Mouse (Mus musculus): Measurements from ENCODE around the gene Fam228a. TPM values are rescaled to one million over a fixed set of nuclear protein-coding genes. Genes with fewer than 3 reads are reported as not detected.
"Not testable (repeated sequence)": the region's sequence is repeated elsewhere in the genome, so short reads cannot be mapped to it uniquely, and the experiment has no call there.

The Fam228a gene
- 1 to 10 TPM; 1.6 to 3.0 TPM for total RNA-seq (2021)

- no peak for DNase-seq (ENCODE audit: low spot score in 2 of 2)
- intact Hi-C loops (cut with DNase I), result no loop called here
Observed at GRCm38 (mm10) chr12:4738031-4738576, at the start of gene Fam228a. Fam228a (minus strand) TSS chr12:4738430.

- intact Hi-C loops (cut with DNase I), result no loop called here
- no peak for DNase-seq (ENCODE audit: low spot score in 2 of 2)
Observed at GRCm38 (mm10) chr12:4784466-4784865, 46.2 kb upstream of the Fam228a start.

GRCm38 (mm10) chr12:4783598-4783997, 45.4 kb upstream of the Fam228a start:
- intact Hi-C loops (cut with DNase I), result no loop called here
- no peak for DNase-seq (ENCODE audit: low spot score in 2 of 2)

- intact Hi-C loops (cut with DNase I); DNase-seq (ENCODE audit: low spot score in 2 of 2): not testable (repeated sequence)
Observed at GRCm38 (mm10) chr12:4781725-4782404, 43.6 kb upstream of the Fam228a start.

- DNase-seq (ENCODE audit: low spot score in 2 of 2), result no peak
- intact Hi-C loops (cut with DNase I), result no loop called here
Observed at GRCm38 (mm10) chr12:4781270-4781669, 43.0 kb upstream of the Fam228a start.

GRCm38 (mm10) chr12:4780245-4780644, 42.0 kb upstream of the Fam228a start:
- intact Hi-C loops (cut with DNase I), result no loop called here
- DNase-seq (ENCODE audit: low spot score in 2 of 2), result no peak

- no peak for DNase-seq (ENCODE audit: low spot score in 2 of 2)
Observed at GRCm38 (mm10) chr12:4777734-4778133, 39.5 kb upstream of the Fam228a start.

GRCm38 (mm10) chr12:4775588-4775949, 37.3 kb upstream of the Fam228a start:
- no peak for DNase-seq (ENCODE audit: low spot score in 2 of 2)
- intact Hi-C loops (cut with DNase I), result no loop called here

More at GRCm38 (mm10) chr12:4777734-4778133, 39.5 kb upstream of the Fam228a start:
- intact Hi-C loops (cut with DNase I), result no loop called here

- intact Hi-C loops (cut with DNase I), result no loop called here
- DNase-seq (ENCODE audit: low spot score in 2 of 2), result no peak
Observed at GRCm38 (mm10) chr12:4774895-4775587, 36.8 kb upstream of the Fam228a start.

- no peak for DNase-seq (ENCODE audit: low spot score in 2 of 2)
- intact Hi-C loops (cut with DNase I), result no loop called here
Observed at GRCm38 (mm10) chr12:4769333-4769723, 31.1 kb upstream of the Fam228a start.

- intact Hi-C loops (cut with DNase I), result no loop called here
- peak; percentile 98 for DNase-seq (ENCODE audit: low spot score in 2 of 2)
Observed at GRCm38 (mm10) chr12:4768492-4769332, 30.5 kb upstream of the Fam228a start, which contains the start of the genes Pfn4 and Fam228b. Pfn4 (plus strand) TSS chr12:4769022. Fam228b (minus strand) TSS chr12:4769267.

- DNase-seq (ENCODE audit: low spot score in 2 of 2), result no peak
- intact Hi-C loops (cut with DNase I), result no loop called here
Observed at GRCm38 (mm10) chr12:4757060-4757459, 18.8 kb upstream of the Fam228a start.

GRCm38 (mm10) chr12:4754451-4754850, 16.2 kb upstream of the Fam228a start:
- intact Hi-C loops (cut with DNase I); DNase-seq (ENCODE audit: low spot score in 2 of 2): not testable (repeated sequence)

- DNase-seq (ENCODE audit: low spot score in 2 of 2), result peak in 1 of 2 experiments; percentile 10
- intact Hi-C loops (cut with DNase I), result no loop called here
Observed at GRCm38 (mm10) chr12:4744486-4744885, 6.3 kb upstream of the Fam228a start.

GRCm38 (mm10) chr12:4742183-4742582, 4.0 kb upstream of the Fam228a start:
- no peak for DNase-seq (ENCODE audit: low spot score in 2 of 2)
- intact Hi-C loops (cut with DNase I), result no loop called here

- intact Hi-C loops (cut with DNase I), result no loop called here
- DNase-seq (ENCODE audit: low spot score in 2 of 2), result no peak
Observed at GRCm38 (mm10) chr12:4740823-4741222, 2.6 kb upstream of the Fam228a start.

GRCm38 (mm10) chr12:4732332-4732731, 5.9 kb downstream of the Fam228a start:
- intact Hi-C loops (cut with DNase I), result no loop called here

GRCm38 (mm10) chr12:4731629-4732028, 6.6 kb downstream of the Fam228a start:
- intact Hi-C loops (cut with DNase I), result no loop called here

More at GRCm38 (mm10) chr12:4732332-4732731, 5.9 kb downstream of the Fam228a start:
- no peak for DNase-seq (ENCODE audit: low spot score in 2 of 2)

GRCm38 (mm10) chr12:4729165-4729564, 9.1 kb downstream of the Fam228a start:
- DNase-seq (ENCODE audit: low spot score in 2 of 2), result no peak
- intact Hi-C loops (cut with DNase I), result no loop called here

More at GRCm38 (mm10) chr12:4731629-4732028, 6.6 kb downstream of the Fam228a start:
- no peak for DNase-seq (ENCODE audit: low spot score in 2 of 2)
